8 mouse cellular contexts compared by ENCODE assay signal in the genomic region with DNA sequence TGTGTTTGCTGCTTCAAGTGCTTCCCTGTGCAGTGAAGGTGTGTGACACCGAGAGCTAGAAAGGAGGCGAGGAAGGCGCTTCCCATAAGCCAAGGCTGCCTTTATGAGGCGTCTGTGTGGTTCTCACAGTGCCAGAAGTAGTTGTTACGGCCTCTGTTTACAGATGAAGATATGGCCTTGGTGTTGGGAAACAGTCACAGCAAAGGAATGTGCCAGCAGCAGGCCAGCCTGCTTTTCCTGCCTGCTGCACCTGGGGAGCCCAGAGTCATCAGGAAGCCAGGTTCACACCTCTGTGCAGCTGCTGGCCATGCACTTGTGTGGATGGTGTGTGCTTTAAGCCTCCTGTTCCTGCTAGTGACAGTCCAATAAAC. TPM values are rescaled to one million over a fixed set of nuclear protein-coding genes. Genes with fewer than 3 reads are reported as not detected.
DNase-seq lines count a peak whose midpoint lies in the region; ATAC-seq and TF ChIP-seq lines count a peak whose summit lies in the region.

No protein-coding gene starts in this region.

- no peaks in the 10 kb centered on the region for H3K36me3 ChIP-seq in liver, adult 2 months (ENCODE audit: control insufficient read depth, insufficient read depth, low read length)
- no peaks in the 10 kb centered on the region for H3K36me3 ChIP-seq in heart, embryonic 16.5 days (ENCODE audit: control insufficient read depth, insufficient read depth)
- no peaks in the 10 kb centered on the region for H3K36me3 ChIP-seq in limb, embryonic 14.5 days (ENCODE audit: control insufficient read depth, insufficient read depth, low read length)
- H3K36me3 ChIP-seq in stomach, embryonic 16.5 days (ENCODE audit: control insufficient read depth, insufficient read depth, low read length) = no peaks in the 10 kb centered on the region

- WGBS in liver, adult 2 months = 40% methylated on average over 5 of the region's 5 CpGs
- WGBS in heart, embryonic 16.5 days = 21% methylated on average over 5 of the region's 5 CpGs
- 12% methylated on average over 5 of the region's 5 CpGs for WGBS in limb, embryonic 14.5 days
- 24% methylated on average over 5 of the region's 5 CpGs for WGBS in stomach, embryonic 16.5 days

- ATAC-seq in heart, embryonic 16.5 days (replicated peaks; ENCODE audit: extremely low read depth, insufficient read depth, low FRiP score) = peak; percentile 18; the same call in 1 of the 2 replicates
- ATAC-seq in limb, embryonic 14.5 days (ENCODE audit: low FRiP score, low read depth) = peak; percentile 66; the same call in 1 of the 2 replicates
- peak; percentile 86 for ATAC-seq in stomach, embryonic 16.5 days (ENCODE audit: insufficient read depth, low FRiP score)

- no peak overlapping the region for H3K4me2 ChIP-seq in heart, embryonic 16.5 days (ENCODE audit: low read depth, low read length)
- H3K4me2 ChIP-seq in limb, embryonic 14.5 days (replicated peaks; ENCODE audit: low read depth, low read length, severe bottlenecking) = no peak overlapping the region
- H3K4me2 ChIP-seq in stomach, embryonic 16.5 days (ENCODE audit: low read depth, low read length) = peak overlapping the region; percentile 40

- no peak overlapping the region for H3K27ac ChIP-seq in liver, adult 2 months (replicated peaks; ENCODE audit: insufficient read depth, low read depth, low read length)
- H3K27ac ChIP-seq in heart, embryonic 16.5 days (ENCODE audit: low read length) = peak overlapping the region; percentile 81
- peak overlapping the region; percentile 67 for H3K27ac ChIP-seq in limb, embryonic 14.5 days (replicated peaks; ENCODE audit: low read depth, low read length)
- peak overlapping the region; percentile 97 for H3K27ac ChIP-seq in stomach, embryonic 16.5 days (ENCODE audit: low read length)

- no peak overlapping the region for H3K4me3 ChIP-seq in liver, adult 2 months (ENCODE audit: insufficient read depth, low read depth, low read length)
- H3K4me3 ChIP-seq in heart, embryonic 16.5 days (ENCODE audit: low read length) = no peak overlapping the region
- no peak overlapping the region for H3K4me3 ChIP-seq in limb, embryonic 14.5 days (replicated peaks; ENCODE audit: low read length)
- no peak overlapping the region for H3K4me3 ChIP-seq in stomach, embryonic 16.5 days (replicated peaks; ENCODE audit: low read length)

- TF ChIP-seq CTCF in liver, adult 2 months (IDR thresholded peaks at IDR 0.05; ENCODE audit: low read depth, low read length) = no peak

- H3K27me3 ChIP-seq in liver, adult 2 months (ENCODE audit: control insufficient read depth, insufficient read depth, low read length) = no peaks in the 10 kb centered on the region
- no peaks in the 10 kb centered on the region for H3K27me3 ChIP-seq in heart, embryonic 16.5 days (ENCODE audit: control insufficient read depth, insufficient read depth, low read length)
- no peaks in the 10 kb centered on the region for H3K27me3 ChIP-seq in limb, embryonic 14.5 days (ENCODE audit: control insufficient read depth, insufficient read depth, low read length)
- no peaks in the 10 kb centered on the region for H3K27me3 ChIP-seq in stomach, embryonic 16.5 days (ENCODE audit: control insufficient read depth, insufficient read depth, low read length)

- H3K79me2 ChIP-seq in liver, adult 2 months (ENCODE audit: control insufficient read depth, insufficient read depth, low read length) = no peaks in the 10 kb centered on the region

- H3K9me3 ChIP-seq in heart, embryonic 16.5 days (replicated peaks; ENCODE audit: control insufficient read depth, low read length) = no peaks in the 10 kb centered on the region
- H3K9me3 ChIP-seq in limb, embryonic 14.5 days (ENCODE audit: control insufficient read depth, low read length) = no peaks in the 10 kb centered on the region
- H3K9me3 ChIP-seq in stomach, embryonic 16.5 days (replicated peaks; ENCODE audit: control insufficient read depth, low read length) = no peaks in the 10 kb centered on the region

- H3K9ac ChIP-seq in liver, adult 2 months (ENCODE audit: low read depth, low read length) = no peak overlapping the region
- peak overlapping the region; percentile 28; the same call in 1 of the 2 replicates for H3K9ac ChIP-seq in heart, embryonic 16.5 days (ENCODE audit: low read length)
- H3K9ac ChIP-seq in limb, embryonic 14.5 days (ENCODE audit: low read depth, low read length, severe bottlenecking) = no peak overlapping the region
- H3K9ac ChIP-seq in stomach, embryonic 16.5 days (ENCODE audit: low read length) = peak overlapping the region; percentile 65

- intact Hi-C loops in left cerebral cortex, postnatal 36 days (cut with DNase I) = no loop called here

- no peak for TF ChIP-seq POLR2A in liver, adult 2 months (IDR thresholded peaks at IDR 0.05; ENCODE audit: extremely low read depth, insufficient read depth, low read length)
- no peak for TF ChIP-seq POLR2A in limb, embryonic 14.5 days (IDR thresholded peaks at IDR 0.05; ENCODE audit: borderline replicate concordance, extremely low read depth, insufficient read depth, insufficient read length)

- peaks cover 3% of the 10 kb centered on the region; the same call in 1 of the 2 replicates for H3K4me1 ChIP-seq in liver, adult 2 months (ENCODE audit: control insufficient read depth, insufficient read depth, low read length)
- H3K4me1 ChIP-seq in heart, embryonic 16.5 days (ENCODE audit: control insufficient read depth, insufficient read depth, low read length) = peaks cover 44% of the 10 kb centered on the region
- H3K4me1 ChIP-seq in limb, embryonic 14.5 days (ENCODE audit: control insufficient read depth, insufficient read depth, low read length) = peaks cover 37% of the 10 kb centered on the region
- H3K4me1 ChIP-seq in stomach, embryonic 16.5 days (ENCODE audit: control insufficient read depth, insufficient read depth, low read length) = peaks cover 40% of the 10 kb centered on the region

- peak; percentile 62 for DNase-seq in liver, adult 2 months (ENCODE audit: extremely low read depth, low read depth, low spot score)
- no peak for DNase-seq in liver
- peak; percentile 47 for DNase-seq in limb, embryonic 14.5 days (ENCODE audit: low spot score)
- DNase-seq in right cerebral cortex, adult 2 months (ENCODE audit: low spot score in 2 of 2) = no peak
- no peak for DNase-seq in left cerebral cortex, postnatal 36 days (ENCODE audit: low spot score in 2 of 2)
- no peak for DNase-seq in layer of hippocampus, postnatal 25 days (ENCODE audit: extremely low spot score in 1 of 2, low spot score in 1 of 2)

RNA-seq across cellular contexts. Expression of a gene that starts 16.6 kb away (rescaled TPM):
- 40.9 and 41.3 TPM in 2 replicates for total RNA-seq in liver, adult 2 months (2014; rRNA removed)
- polyA plus RNA-seq in liver, adult 2 months (2012; rRNA removed) = 13.4 and 15.9 TPM in 2 replicates
- 40.4 and 49.9 TPM in 2 replicates for polyA plus RNA-seq in heart, embryonic 16.5 days (2015; fragmentation: Nextera tagmentation; extraction: Ambion mirVana)
- 48.1 and 58.9 TPM in 2 replicates for polyA plus RNA-seq in limb, embryonic 14.5 days (2012; rRNA removed)
- 76.7 and 80.4 TPM in 2 replicates for polyA plus RNA-seq in limb, embryonic 14.5 days (2014; fragmentation: Nextera tagmentation; extraction: Ambion mirVana)
- polyA plus RNA-seq in stomach, embryonic 16.5 days (2015; fragmentation: Nextera tagmentation; extraction: Ambion mirVana) = 59.7 and 63.7 TPM in 2 replicates
- 100 to 1,000 TPM; 105 to 138 TPM for total RNA-seq in left cerebral cortex, postnatal 36 days (2021)
- 100 to 1,000 TPM in 1 of 2 experiments, 10 to 100 TPM in 1; 91.7 to 115 TPM for total RNA-seq in layer of hippocampus, postnatal 25 days (2021)

RNA-seq across cellular contexts. Expression of a gene that starts 17.9 kb away (rescaled TPM):
- total RNA-seq in liver, adult 2 months (2014; rRNA removed) = 1.5 and 1.7 TPM in 2 replicates
- polyA plus RNA-seq in liver, adult 2 months (2012; rRNA removed) = 0.94 and 1.1 TPM in 2 replicates
- 2.9 and 3.3 TPM in 2 replicates for polyA plus RNA-seq in heart, embryonic 16.5 days (2015; fragmentation: Nextera tagmentation; extraction: Ambion mirVana)
- 4.4 and 4.6 TPM in 2 replicates for polyA plus RNA-seq in limb, embryonic 14.5 days (2012; rRNA removed)
- 4.4 and 5.2 TPM in 2 replicates for polyA plus RNA-seq in limb, embryonic 14.5 days (2014; fragmentation: Nextera tagmentation; extraction: Ambion mirVana)
- polyA plus RNA-seq in stomach, embryonic 16.5 days (2015; fragmentation: Nextera tagmentation; extraction: Ambion mirVana) = 5.9 and 6.2 TPM in 2 replicates
- total RNA-seq in left cerebral cortex, postnatal 36 days (2021) = 10 to 100 TPM; 17.8 to 21.6 TPM
- 10 to 100 TPM; 18.9 to 22.3 TPM for total RNA-seq in layer of hippocampus, postnatal 25 days (2021)

Comparison
In these comparisons a context has a peak if more than half of its experiments do, and no peak if none do; other contexts are left out.
1. DNase-seq: peak in liver, adult 2 months (single experiment) and limb, embryonic 14.5 days (single experiment); none in liver (single experiment), right cerebral cortex, adult 2 months (0 of 2), left cerebral cortex, postnatal 36 days (0 of 2) and layer of hippocampus, postnatal 25 days (0 of 2).
2. H3K9ac ChIP-seq: peak in heart, embryonic 16.5 days (single experiment) and stomach, embryonic 16.5 days (single experiment); none in liver, adult 2 months (single experiment) and limb, embryonic 14.5 days (single experiment).
3. ATAC-seq: peak in every context shown above with its lines; median percentile 86 in stomach, embryonic 16.5 days; 66 in limb, embryonic 14.5 days; 18 in heart, embryonic 16.5 days.